Mouse (Mus musculus) limb, embryonic 10.5 days (tissue): Measurements from ENCODE around the gene Fam19a3. TPM values are rescaled to one million over a fixed set of nuclear protein-coding genes. Genes with fewer than 3 reads are reported as not detected.

Source experiments
- DNase-seq: peaks from one replicate; pipeline ENCODE4 v3.0.0-alpha.2; 2017; ENCODE audit warnings: low spot score
- H3K27ac ChIP-seq: fragments of 300-500 bp; sonication (generic); 2 replicates; pipeline ENCODE4 v1.5.1; 2016; ENCODE audit warnings: mild to moderate bottlenecking
- H3K27me3 ChIP-seq: fragments of 300-500 bp; sonication (generic); 2 replicates; pipeline ENCODE4 v1.6.1; 2016; ENCODE audit warnings: low read depth, mild to moderate bottlenecking; ENCODE audit not compliant: poor library complexity, severe bottlenecking
- H3K36me3 ChIP-seq: fragments of 300-500 bp; sonication (generic); 2 replicates; pipeline ENCODE4 v1.6.1; 2016; ENCODE audit warnings: mild to moderate bottlenecking, moderate library complexity
- H3K4me1 ChIP-seq: fragments of 300-500 bp; sonication (generic); 2 replicates; pipeline ENCODE4 v1.6.1; 2016
- H3K4me3 ChIP-seq: fragments of 300-500 bp; sonication (generic); 2 replicates; pipeline ENCODE4 v1.5.1; 2016; ENCODE audit warnings: mild to moderate bottlenecking, moderate library complexity
- H3K9me3 ChIP-seq: fragments of 300-500 bp; sonication (generic); replicated peaks from 2 replicates; pipeline ENCODE4 v1.6.1; 2016; ENCODE audit warnings: mild to moderate bottlenecking
- WGBS: fragments of 180-500 bp; shearing (Covaris S2); methylation state at CpG from one replicate; pipeline ENCODE4 v1.1.7; 2016; 5-methylcytosine and 5-hydroxymethylcytosine counted together
- polyA plus RNA-seq: library from polyadenylated mRNA; unstranded; fragments of >200 nt; fragmentation: Nextera tagmentation; extraction: Ambion mirVana; gene quantifications from 2 replicates; pipeline ENCODE4 v1.2.1, GENCODE M21; 2016

The Fam19a3 gene
- polyA plus RNA-seq, 1 experiment from 2014 or later, result 0.18 TPM

DNA sequence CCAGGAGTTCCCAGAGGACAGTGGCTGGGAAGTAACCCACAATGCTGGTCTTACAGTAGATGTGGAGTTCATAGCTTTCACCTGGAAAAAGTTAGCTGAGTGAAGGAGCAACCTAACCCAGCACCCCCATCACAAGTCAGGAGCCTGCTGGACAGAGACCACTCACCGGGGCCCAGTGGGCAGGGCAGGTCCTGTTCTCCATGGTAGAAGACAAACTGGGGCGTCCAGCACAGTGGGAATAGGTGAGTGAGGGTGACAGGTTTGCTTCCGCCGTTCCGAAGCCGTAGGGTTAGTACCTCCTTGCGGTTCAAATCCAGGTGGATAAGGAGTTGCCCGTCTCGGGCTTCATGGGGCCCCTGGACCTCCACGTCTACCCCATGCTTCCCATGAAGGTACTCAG is 22.7 kb upstream of the Fam19a3 start:
- Histone ChIP-seq H3K27me3 (no peaks in the 10 kb centered on the region), H3K27ac (no peak overlapping the region), H3K9me3 (no peaks in the 10 kb centered on the region), H3K4me3 (no peak overlapping the region), H3K36me3 (peaks cover 65% of the 10 kb centered on the region), H3K4me1 (peaks cover 7% of the 10 kb centered on the region)
- no peak for DNase-seq
- 92% methylated on average over 10 of the region's 10 CpGs for WGBS

DNA sequence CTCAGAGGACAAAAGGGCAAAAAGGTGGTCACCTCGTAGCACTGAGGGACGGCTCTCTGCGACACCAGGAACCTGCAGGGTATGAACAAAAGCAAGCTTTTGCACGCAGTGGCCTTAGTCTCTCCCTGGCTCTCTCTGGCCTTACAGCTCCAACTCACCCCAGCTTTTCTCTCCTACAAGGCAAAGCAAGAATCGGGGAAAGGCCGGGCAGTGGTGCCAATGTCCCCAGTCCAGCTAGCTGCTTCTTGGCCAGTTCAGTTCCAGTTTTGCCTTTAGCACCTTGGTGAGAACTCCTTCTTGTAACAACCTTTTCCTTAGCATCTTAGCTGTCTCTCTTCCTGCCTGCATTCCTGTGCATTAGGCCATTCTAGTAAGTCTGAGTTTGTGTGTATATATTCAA is 19.8 kb upstream of the Fam19a3 start:
- 90% methylated on average over 6 of the region's 6 CpGs for WGBS
- Histone ChIP-seq H3K4me3 (no peak overlapping the region), H3K36me3 (peaks cover 84% of the 10 kb centered on the region)

DNA sequence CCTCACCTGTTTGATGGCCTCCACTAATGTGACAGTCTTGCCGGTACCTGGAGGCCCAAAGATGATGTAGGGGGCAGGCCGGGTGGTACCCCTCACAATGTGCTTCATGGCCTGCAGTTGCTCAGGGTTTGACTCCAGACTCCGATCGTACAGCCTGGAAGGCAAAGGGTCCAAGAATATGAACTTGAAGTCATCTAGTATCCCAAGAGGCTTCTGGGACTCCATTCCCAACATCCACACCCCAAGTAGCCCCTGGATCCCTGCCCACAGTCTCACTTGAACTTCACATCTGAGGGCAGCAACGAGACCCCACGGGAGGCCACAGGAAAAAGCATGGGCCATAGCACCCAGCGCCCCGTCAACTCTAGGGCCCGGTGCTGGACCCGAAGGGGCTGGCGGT is 19.0 kb upstream of the Fam19a3 start:
- DNase-seq, result no peak
- H3K4me1 ChIP-seq, result peaks cover 16% of the 10 kb centered on the region
- 96% methylated on average over 11 of the region's 11 CpGs for WGBS
- H3K9me3 ChIP-seq, result no peaks in the 10 kb centered on the region
- H3K27me3 ChIP-seq, result no peaks in the 10 kb centered on the region
- peaks cover 90% of the 10 kb centered on the region for H3K36me3 ChIP-seq
- H3K27ac ChIP-seq, result no peak overlapping the region
- no peak overlapping the region for H3K4me3 ChIP-seq

More for the DNA sequence above, 19.8 kb upstream of the Fam19a3 start:
- Histone ChIP-seq H3K4me1 (peaks cover 10% of the 10 kb centered on the region), H3K9me3 (no peaks in the 10 kb centered on the region), H3K27ac (no peak overlapping the region), H3K27me3 (no peaks in the 10 kb centered on the region)
- DNase-seq, result no peak

DNA sequence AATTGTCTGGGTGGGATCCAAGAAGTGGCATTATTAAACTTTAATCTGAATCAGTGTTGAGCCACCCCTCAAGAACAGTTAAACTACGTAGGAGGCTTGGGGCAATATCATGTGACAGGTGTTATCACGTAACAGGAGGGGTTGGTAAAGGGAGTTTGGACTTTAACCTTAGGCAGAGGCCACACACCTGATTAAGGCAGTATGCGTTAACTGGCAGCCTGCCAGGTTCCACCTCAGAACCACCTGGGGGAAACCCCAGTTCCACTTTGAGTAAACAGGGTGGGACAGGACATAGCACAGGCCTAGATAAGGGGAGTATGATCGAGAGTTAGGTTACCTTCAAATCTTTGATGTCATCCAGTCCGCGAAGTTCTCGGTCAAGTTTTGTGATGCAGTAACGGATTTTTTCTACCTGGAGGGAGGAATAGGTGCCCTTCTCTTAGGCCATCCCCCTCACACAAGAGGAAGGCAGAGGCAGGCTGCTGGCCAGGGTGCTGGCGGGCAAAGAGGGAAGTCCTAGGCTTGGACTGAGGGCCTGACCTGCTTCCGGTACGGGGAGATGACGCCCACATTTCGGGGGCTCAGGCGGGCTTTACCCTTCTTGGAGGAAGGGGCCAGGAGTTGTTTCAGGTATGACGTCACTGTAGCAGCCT is 14.9 kb upstream of the Fam19a3 start:
- no peak overlapping the region for H3K4me3 ChIP-seq
- peaks cover 94% of the 10 kb centered on the region for H3K36me3 ChIP-seq
- peaks cover 51% of the 10 kb centered on the region for H3K4me1 ChIP-seq
- H3K9me3 ChIP-seq, result no peaks in the 10 kb centered on the region
- WGBS, result 88% methylated on average over 15 of the region's 15 CpGs
- DNase-seq, result peak; percentile 29
- no peak overlapping the region for H3K27ac ChIP-seq
- H3K27me3 ChIP-seq, result no peaks in the 10 kb centered on the region

DNA sequence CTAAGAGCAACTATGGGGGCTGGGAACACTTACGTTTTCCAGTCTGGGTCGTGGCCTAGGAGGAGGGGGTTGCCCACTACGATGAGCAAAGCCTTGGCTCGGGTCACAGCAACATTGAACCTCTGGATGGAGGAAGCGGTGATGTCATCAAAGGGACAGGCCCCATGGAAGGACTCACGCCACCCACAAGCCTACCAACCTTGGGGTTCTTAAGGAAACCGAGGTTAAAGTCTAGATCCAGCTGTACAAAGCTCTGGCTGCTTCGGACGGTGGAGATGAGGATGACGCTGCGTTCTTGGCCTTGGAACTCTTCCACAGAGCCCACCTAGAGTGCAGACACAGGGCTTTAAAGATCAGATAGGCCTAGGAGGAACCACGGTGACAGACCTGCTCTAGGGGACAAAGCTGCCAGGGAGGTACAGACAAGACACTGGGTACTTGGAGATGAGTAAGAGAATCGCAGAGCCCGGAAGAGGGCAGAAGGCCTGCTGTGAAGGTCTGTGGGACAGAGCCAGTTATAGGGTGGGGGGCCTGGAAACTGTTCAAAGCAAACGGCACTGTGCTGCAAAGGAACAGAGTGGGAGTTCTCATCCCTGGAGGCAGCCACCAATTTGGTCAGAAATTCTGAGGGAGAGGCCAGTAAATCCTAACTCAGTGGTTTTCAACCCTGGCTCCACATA is 14.2 kb upstream of the Fam19a3 start:
- no peak overlapping the region for H3K4me3 ChIP-seq
- H3K27ac ChIP-seq, result peak overlapping the region; percentile 59; the same call in 1 of the 2 replicates
- H3K36me3 ChIP-seq, result peaks cover 87% of the 10 kb centered on the region
- peaks cover 59% of the 10 kb centered on the region for H3K4me1 ChIP-seq
- no peaks in the 10 kb centered on the region for H3K9me3 ChIP-seq
- WGBS, result 73% methylated on average over 15 of the region's 15 CpGs
- DNase-seq, result peak; percentile 32
- no peaks in the 10 kb centered on the region for H3K27me3 ChIP-seq

DNA sequence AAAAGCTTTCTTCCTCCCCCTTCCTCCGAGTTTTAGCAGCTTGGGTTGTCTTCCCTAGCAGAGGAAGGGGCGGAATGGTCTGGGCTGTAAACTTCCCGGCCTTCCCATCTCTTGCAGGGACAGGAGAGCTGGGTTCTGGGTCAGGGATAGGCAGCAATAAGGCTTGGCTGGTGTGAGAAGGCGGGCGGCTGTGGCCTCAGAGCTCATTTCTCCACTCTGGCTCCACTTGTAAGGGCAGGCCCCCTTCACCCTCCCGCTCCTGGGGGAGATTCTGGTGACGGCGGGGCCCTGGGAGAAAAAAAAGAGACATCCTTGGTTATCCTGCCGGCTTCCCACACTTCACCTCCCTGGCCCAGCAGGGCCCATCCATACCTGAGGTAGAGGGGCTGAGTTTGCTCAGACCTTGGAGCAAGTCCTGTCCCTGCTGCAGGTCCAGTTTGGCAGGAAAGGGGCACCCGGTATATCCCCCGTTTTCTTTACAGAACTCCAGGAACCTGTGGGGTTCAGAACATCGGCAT is 13.4 kb upstream of the Fam19a3 start:
- DNase-seq, result no peak
- Histone ChIP-seq H3K9me3 (no peaks in the 10 kb centered on the region), H3K36me3 (peaks cover 79% of the 10 kb centered on the region), H3K4me1 (peaks cover 67% of the 10 kb centered on the region), H3K27me3 (no peaks in the 10 kb centered on the region), H3K27ac (peak overlapping the region; percentile 59), H3K4me3 (0 out of 2 replicates have a peak overlapping the region, but pooled peaks have one; percentile 22)
- 50% methylated on average over 12 of the region's 12 CpGs for WGBS

DNA sequence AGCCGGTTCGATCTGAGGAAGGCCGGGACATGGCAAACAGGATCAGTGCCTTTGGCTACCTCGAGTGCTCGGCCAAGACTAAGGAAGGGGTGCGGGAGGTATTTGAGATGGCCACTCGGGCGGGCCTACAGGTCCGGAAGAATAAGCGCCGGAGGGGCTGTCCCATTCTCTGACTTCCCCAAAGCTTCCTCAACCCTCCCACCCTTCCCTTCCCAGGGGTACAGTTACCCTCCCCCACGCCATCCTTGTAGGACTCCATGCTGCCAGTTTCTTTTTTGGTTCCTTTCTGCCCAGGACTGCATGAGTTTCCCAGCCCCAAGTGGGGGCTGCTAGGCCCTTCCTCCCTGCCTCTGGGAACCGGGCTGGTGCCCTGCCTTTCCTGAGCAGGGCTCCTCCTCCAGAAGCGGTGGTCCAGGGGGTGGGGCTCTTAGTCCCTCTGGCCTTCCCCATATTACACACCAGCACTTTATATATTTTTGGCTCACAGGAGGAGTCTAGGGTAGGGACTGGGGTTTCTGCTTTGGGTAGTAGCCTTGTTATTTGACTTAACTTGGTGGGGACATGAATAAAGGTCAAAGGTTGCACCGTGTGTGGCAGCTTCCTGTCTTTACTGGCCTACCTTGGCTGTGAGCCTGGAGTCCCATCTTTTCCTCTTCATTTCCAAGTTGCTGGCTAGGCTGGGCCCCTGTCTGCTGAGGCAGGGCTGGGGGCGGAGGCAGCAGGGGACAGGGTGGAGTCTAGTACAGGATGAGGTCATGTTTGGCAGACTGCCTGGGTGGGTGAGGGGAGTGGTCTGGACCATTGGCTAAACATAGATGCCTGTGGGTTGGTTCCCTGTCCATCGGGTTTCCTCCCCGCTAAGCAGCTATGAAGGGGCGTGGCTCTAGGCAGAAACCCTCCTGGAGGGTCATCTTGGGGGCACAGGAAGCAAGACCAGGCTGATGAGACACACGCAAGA is 12.5 kb upstream of the Fam19a3 start:
- peaks cover 75% of the 10 kb centered on the region for H3K4me1 ChIP-seq
- H3K36me3 ChIP-seq, result peaks cover 71% of the 10 kb centered on the region

DNA sequence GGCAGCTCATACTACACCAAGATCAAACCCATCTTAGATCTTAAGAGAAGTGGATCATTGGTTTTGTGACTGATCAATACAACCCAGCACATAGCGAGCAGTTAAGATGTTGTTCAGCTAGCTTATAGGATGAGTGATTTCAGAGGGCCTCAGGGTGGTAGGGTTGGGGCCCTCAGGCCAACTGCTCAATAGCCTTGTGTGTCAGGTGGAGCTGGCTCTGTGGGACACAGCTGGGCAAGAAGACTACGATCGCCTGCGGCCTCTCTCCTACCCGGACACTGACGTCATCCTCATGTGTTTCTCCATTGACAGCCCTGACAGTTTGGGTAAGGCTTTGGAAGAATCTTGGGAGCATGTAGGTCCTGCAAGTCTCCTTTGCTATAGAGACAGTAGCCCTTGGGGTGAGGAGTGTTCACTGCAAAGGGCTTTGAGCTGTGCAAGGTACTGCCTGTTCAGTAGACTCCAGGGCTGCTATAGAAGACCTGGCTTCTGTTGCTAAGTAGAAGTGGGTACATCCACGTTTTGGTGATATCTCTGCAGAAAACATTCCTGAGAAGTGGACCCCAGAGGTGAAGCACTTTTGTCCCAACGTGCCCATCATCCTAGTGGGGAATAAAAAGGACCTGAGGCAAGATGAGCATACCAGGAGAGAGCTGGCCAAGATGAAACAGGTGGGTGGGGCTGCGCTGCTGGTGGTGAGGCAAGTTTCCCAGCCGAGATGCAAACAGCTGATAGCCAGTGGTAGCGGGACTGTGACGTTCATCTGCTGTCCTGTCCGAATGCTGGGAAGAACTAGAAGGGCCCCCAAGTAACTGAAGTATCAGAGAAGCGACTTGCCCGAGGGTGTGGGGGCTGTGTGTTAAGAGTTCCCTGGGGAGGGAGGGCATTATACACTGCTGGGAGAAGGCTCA is 11.0 kb upstream of the Fam19a3 start:
- 71% methylated on average over 15 of the region's 15 CpGs for WGBS
- Histone ChIP-seq H3K27ac (no peak overlapping the region), H3K36me3 (peaks cover 61% of the 10 kb centered on the region)

More for the DNA sequence above, 12.5 kb upstream of the Fam19a3 start:
- DNase-seq, result peak; percentile 90
- Histone ChIP-seq H3K27me3 (no peaks in the 10 kb centered on the region), H3K27ac (peak overlapping the region; percentile 79), H3K4me3 (peak overlapping the region; percentile 22; the same call in 1 of the 2 replicates), H3K9me3 (no peaks in the 10 kb centered on the region)
- WGBS, result 53% methylated on average over 20 of the region's 20 CpGs

DNA sequence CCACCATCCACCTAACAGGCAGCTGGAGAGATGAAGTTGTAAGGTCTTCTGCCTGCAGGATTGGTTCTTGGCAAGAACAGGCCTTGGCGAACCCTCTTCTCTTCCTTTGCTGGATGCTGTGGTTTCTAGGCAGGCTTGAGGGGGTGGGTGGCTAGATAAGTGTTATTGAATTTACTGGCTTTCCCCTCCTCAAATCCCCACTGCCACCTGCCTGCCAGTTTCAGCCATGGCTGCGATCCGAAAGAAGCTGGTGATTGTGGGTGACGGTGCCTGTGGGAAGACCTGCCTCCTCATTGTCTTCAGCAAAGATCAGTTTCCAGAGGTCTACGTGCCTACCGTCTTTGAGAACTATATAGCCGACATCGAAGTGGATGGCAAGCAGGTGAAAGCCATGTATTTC is 10.0 kb upstream of the Fam19a3 start:
- Histone ChIP-seq H3K27me3 (0 out of 2 replicates have a peak, but pooled peaks cover 4% of the 10 kb centered on the region), H3K9me3 (no peaks in the 10 kb centered on the region), H3K36me3 (peaks cover 52% of the 10 kb centered on the region), H3K4me1 (peaks cover 83% of the 10 kb centered on the region), H3K4me3 (0 out of 2 replicates have a peak overlapping the region, but pooled peaks have one; percentile 76), H3K27ac (peak overlapping the region; percentile 92; the same call in 1 of the 2 replicates)
- 95% methylated on average over 8 of the region's 8 CpGs for WGBS
- no peak for DNase-seq

More for the DNA sequence above, 11.0 kb upstream of the Fam19a3 start:
- no peaks in the 10 kb centered on the region for H3K9me3 ChIP-seq
- peaks cover 84% of the 10 kb centered on the region for H3K4me1 ChIP-seq
- DNase-seq, result no peak
- no peak overlapping the region for H3K4me3 ChIP-seq
- 0 out of 2 replicates have a peak, but pooled peaks cover 4% of the 10 kb centered on the region for H3K27me3 ChIP-seq

DNA sequence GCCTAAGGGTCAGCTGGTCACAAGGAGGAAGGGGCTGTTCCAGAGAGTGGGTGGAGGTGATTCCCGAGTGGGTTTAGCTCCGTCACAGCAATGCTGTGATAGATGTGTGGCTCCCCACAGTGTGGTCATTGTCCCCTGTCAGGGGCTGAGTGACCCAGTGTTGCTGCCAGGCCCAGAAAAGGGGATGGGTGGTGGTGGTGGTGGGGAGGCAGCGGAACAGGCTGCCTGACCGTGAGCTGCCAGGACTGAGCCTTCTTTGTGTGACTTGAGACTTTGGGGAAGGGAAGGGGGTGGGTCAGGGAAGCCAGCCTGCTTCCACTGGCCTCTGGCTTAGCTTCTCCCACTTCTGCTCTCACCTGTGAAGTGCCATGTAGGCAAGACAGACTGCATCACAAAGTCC is 9.4 kb upstream of the Fam19a3 start:
- Histone ChIP-seq H3K27me3 (peaks cover 6% of the 10 kb centered on the region; the same call in 1 of the 2 replicates), H3K9me3 (no peaks in the 10 kb centered on the region), H3K27ac (peak overlapping the region; percentile 92), H3K4me3 (peak overlapping the region; percentile 76), H3K4me1 (peaks cover 78% of the 10 kb centered on the region), H3K36me3 (peaks cover 45% of the 10 kb centered on the region)
- no peak for DNase-seq
- WGBS, result 18% methylated on average over 4 of the region's 4 CpGs

DNA sequence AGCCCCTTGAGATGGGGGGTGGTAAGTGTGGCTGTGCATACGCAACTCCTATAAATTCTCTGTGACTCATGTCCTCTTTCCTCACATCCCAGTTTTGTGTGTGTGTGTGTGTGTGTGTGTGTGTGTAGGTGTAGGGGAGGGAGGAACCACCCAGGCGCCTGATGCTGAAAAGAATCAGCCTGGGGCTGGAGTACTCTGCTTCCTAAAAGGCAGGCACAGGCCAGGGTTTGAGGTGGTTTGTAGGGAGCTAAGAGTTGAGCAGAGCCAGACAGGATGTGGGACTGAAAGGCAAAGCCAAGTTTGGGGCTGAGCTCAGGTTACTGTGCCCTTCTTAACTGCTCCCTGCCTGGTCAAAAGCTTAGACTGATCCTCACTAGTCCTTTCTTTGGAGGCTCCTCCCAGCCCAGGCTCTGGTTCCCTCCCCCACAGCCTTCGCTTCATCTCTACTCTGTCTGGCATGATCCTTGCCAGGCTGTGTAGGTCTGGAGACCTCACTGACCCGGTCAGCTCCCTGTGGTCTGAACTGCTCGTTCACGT is 8.8 kb upstream of the Fam19a3 start:
- peaks cover 11% of the 10 kb centered on the region for H3K27me3 ChIP-seq
- H3K27ac ChIP-seq, result peak overlapping the region; percentile 92
- H3K36me3 ChIP-seq, result peaks cover 40% of the 10 kb centered on the region
- 16% methylated on average over 6 of the region's 6 CpGs for WGBS
- peaks cover 73% of the 10 kb centered on the region for H3K4me1 ChIP-seq
- H3K4me3 ChIP-seq, result peak overlapping the region; percentile 76
- peak; percentile 68 for DNase-seq
- no peaks in the 10 kb centered on the region for H3K9me3 ChIP-seq
